Mouse (Mus musculus): ENCODE results near the gene Emid1.

GRCm38 (mm10) chr11:5058783-5059182, 93.3 kb downstream of the Emid1 start:
- TF ChIP-seq POLR2A (IDR thresholded peaks at IDR 0.05; ENCODE audit: borderline replicate concordance, extremely low read depth, low read depth, low read length): no peak
- no peak for TF ChIP-seq CTCF (IDR thresholded peaks at IDR 0.05; ENCODE audit: insufficient read depth, low read length)

All from lung, adult 2 months (tissue).